Mouse (Mus musculus): ENCODE data around the gene Ly6f.
"Not testable (repeated sequence)": the region's sequence is repeated elsewhere in the genome, so short reads cannot be mapped to it uniquely, and the experiment has no call there.

Ly6f gene

GRCm38 (mm10) chr15:75268121-75268520 is at the start of gene Ly6f:
TSS of gene Ly6f (plus strand) at chr15:75268421.
- no peak for DNase-seq (ENCODE audit: extremely low read depth, insufficient read length, low spot score)

- DNase-seq (ENCODE audit: extremely low read depth, insufficient read length, low spot score): no peak
Measured at GRCm38 (mm10) chr15:75221942-75222341, 46.3 kb upstream of the Ly6f start.

- no peak for DNase-seq (ENCODE audit: extremely low read depth, insufficient read length, low spot score)
Measured at GRCm38 (mm10) chr15:75237736-75238288, 30.4 kb upstream of the Ly6f start.

GRCm38 (mm10) chr15:75240558-75240957 is 27.7 kb upstream of the Ly6f start:
- no peak for DNase-seq (ENCODE audit: extremely low read depth, insufficient read length, low spot score)

- DNase-seq (ENCODE audit: extremely low read depth, insufficient read length, low spot score): no peak
Measured at GRCm38 (mm10) chr15:75242756-75243640, 25.2 kb upstream of the Ly6f start.

- DNase-seq (ENCODE audit: extremely low read depth, insufficient read length, low spot score): no peak
Measured at GRCm38 (mm10) chr15:75254671-75255070, 13.6 kb upstream of the Ly6f start.

- no peak for DNase-seq (ENCODE audit: extremely low read depth, insufficient read length, low spot score)
Measured at GRCm38 (mm10) chr15:75265863-75266262, 2.4 kb upstream of the Ly6f start.

GRCm38 (mm10) chr15:75266626-75267025 is 1.6 kb upstream of the Ly6f start:
- no peak for DNase-seq (ENCODE audit: extremely low read depth, insufficient read length, low spot score)

- DNase-seq (ENCODE audit: extremely low read depth, insufficient read length, low spot score): no peak
Measured at GRCm38 (mm10) chr15:75268916-75269829, 952 bp downstream of the Ly6f start.

GRCm38 (mm10) chr15:75270169-75270568 is 1.9 kb downstream of the Ly6f start:
- DNase-seq (ENCODE audit: extremely low read depth, insufficient read length, low spot score): peak; percentile 40

GRCm38 (mm10) chr15:75270691-75271362 is 2.6 kb downstream of the Ly6f start:
- DNase-seq (ENCODE audit: extremely low read depth, insufficient read length, low spot score): no peak

- DNase-seq (ENCODE audit: extremely low read depth, insufficient read length, low spot score): no peak
Measured at GRCm38 (mm10) chr15:75271426-75271825, 3.2 kb downstream of the Ly6f start.

GRCm38 (mm10) chr15:75271891-75272290 is 3.7 kb downstream of the Ly6f start:
- DNase-seq (ENCODE audit: extremely low read depth, insufficient read length, low spot score): no peak

GRCm38 (mm10) chr15:75281991-75282390 is 13.8 kb downstream of the Ly6f start:
- DNase-seq (ENCODE audit: extremely low read depth, insufficient read length, low spot score): not testable (repeated sequence)

- DNase-seq (ENCODE audit: extremely low read depth, insufficient read length, low spot score): not testable (repeated sequence)
Measured at GRCm38 (mm10) chr15:75286512-75286911, 18.3 kb downstream of the Ly6f start.

- DNase-seq (ENCODE audit: extremely low read depth, insufficient read length, low spot score): no peak
Measured at GRCm38 (mm10) chr15:75292377-75292776, 24.2 kb downstream of the Ly6f start.

- peak; percentile 33 for DNase-seq (ENCODE audit: extremely low read depth, insufficient read length, low spot score)
Measured at GRCm38 (mm10) chr15:75293873-75294385, 25.7 kb downstream of the Ly6f start.

- no peak for DNase-seq (ENCODE audit: extremely low read depth, insufficient read length, low spot score)
Measured at GRCm38 (mm10) chr15:75306101-75306500, 37.9 kb downstream of the Ly6f start.

GRCm38 (mm10) chr15:75309186-75309585 is 41.0 kb downstream of the Ly6f start:
- no peak for DNase-seq (ENCODE audit: extremely low read depth, insufficient read length, low spot score)

GRCm38 (mm10) chr15:75309946-75310345 is 41.7 kb downstream of the Ly6f start:
- no peak for DNase-seq (ENCODE audit: extremely low read depth, insufficient read length, low spot score)
